Mouse (Mus musculus): ENCODE data around the gene Six4. TPM values are rescaled to one million over a fixed set of nuclear protein-coding genes. Genes with fewer than 3 reads are reported as not detected.
"Not testable (repeated sequence)": the region's sequence is repeated elsewhere in the genome, so short reads cannot be mapped to it uniquely, and the experiment has no call there.

Six4 gene
- polyA plus RNA-seq, 1 experiment from 2014 or later, result 1.6 TPM

DNA sequence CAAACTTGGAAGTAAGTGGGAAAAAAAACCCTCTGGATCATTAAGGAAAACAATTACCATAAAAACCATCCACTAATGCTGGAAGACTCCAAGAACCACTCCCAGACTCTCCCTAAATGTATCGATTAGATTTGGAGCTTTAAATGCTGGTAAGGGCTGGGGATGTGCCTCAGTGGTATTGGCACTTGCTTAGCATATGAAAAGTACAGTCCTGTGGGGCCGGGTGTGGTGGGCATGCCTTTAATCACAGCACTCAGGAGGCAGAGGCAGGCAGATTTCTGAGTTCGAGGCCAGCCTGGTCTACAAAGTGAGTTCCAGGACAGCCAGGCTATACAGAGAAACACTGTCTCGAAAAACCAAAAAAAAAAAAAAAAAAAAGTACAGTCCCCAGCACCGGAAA is 17.1 kb downstream of the Six4 start:
- ATAC-seq (replicated peaks; ENCODE audit: low FRiP score); DNase-seq (ENCODE audit: low spot score); H3K9ac ChIP-seq (ENCODE audit: low read depth, low read length); H3K36me3 ChIP-seq (ENCODE audit: control insufficient read depth, insufficient read depth, low read length); H3K4me3 ChIP-seq (ENCODE audit: low read depth, low read length); H3K27ac ChIP-seq (ENCODE audit: low read depth, low read length); H3K4me2 ChIP-seq; H3K9me3 ChIP-seq (ENCODE audit: control insufficient read depth, low read length); H3K27me3 ChIP-seq (replicated peaks; ENCODE audit: control insufficient read depth, insufficient read depth, low read length); H3K4me1 ChIP-seq (replicated peaks; ENCODE audit: control insufficient read depth, insufficient read depth, low read length): not testable (repeated sequence)
- 81% methylated on average over 5 of the region's 5 CpGs for WGBS

DNA sequence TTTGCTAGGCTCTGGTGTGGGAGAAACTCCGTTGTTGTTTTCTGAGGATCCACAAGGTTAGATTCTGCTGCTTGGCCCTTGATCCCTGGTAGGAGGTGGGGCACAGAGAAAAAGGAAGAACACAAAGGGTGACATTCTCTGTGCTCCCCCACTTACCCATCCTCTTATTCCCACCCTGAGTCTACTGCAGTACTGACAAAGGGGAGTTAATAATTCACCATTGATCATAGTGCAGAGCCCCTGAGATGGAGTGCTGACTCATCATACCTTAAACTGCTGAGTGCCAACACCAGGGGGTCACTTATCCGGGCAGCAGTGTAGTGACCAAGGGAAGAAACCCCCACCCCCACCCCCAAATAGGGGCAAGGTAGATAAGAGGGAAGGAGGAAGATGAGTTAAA is 18.7 kb downstream of the Six4 start:
- WGBS, result 40% methylated on average over 2 of the region's 2 CpGs
- H3K4me1 ChIP-seq (replicated peaks; ENCODE audit: control insufficient read depth, insufficient read depth, low read length), result no peaks in the 10 kb centered on the region
- H3K9me3 ChIP-seq (ENCODE audit: control insufficient read depth, low read length), result no peaks in the 10 kb centered on the region
- H3K9ac ChIP-seq (ENCODE audit: low read depth, low read length), result no peak overlapping the region
- no peak overlapping the region for H3K27ac ChIP-seq (ENCODE audit: low read depth, low read length)
- no peak overlapping the region for H3K4me2 ChIP-seq
- no peaks in the 10 kb centered on the region for H3K36me3 ChIP-seq (ENCODE audit: control insufficient read depth, insufficient read depth, low read length)
- ATAC-seq (replicated peaks; ENCODE audit: low FRiP score) (no peak), DNase-seq (ENCODE audit: low spot score) (no peak)
- H3K4me3 ChIP-seq (ENCODE audit: low read depth, low read length), result no peak overlapping the region
- H3K27me3 ChIP-seq (replicated peaks; ENCODE audit: control insufficient read depth, insufficient read depth, low read length), result no peaks in the 10 kb centered on the region

DNA sequence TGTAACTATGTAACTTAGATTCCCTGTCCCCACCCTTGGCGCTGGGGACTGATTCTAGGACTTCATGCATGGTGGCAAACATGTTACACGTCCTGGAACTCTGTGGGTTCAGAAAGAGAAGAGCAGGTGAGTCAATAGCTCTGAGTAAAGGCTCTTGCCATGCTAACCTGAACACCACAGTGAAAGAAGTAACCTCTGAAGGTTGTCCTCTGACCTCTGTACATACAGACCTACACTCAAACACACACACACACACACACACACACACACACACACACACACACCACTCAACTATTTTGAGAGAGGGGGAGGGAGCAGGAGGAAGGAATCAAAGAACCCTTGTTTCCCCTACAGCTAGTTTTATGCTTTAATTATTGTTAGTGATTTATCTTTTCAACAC is 19.1 kb downstream of the Six4 start:
- 73% methylated on average over 2 of the region's 2 CpGs for WGBS
- Histone ChIP-seq H3K27ac (ENCODE audit: low read depth, low read length) (no peak overlapping the region), H3K27me3 (replicated peaks; ENCODE audit: control insufficient read depth, insufficient read depth, low read length) (no peaks in the 10 kb centered on the region), H3K4me2 (no peak overlapping the region), H3K4me3 (ENCODE audit: low read depth, low read length) (no peak overlapping the region), H3K9me3 (ENCODE audit: control insufficient read depth, low read length) (no peaks in the 10 kb centered on the region), H3K4me1 (replicated peaks; ENCODE audit: control insufficient read depth, insufficient read depth, low read length) (no peaks in the 10 kb centered on the region), H3K9ac (ENCODE audit: low read depth, low read length) (no peak overlapping the region), H3K36me3 (ENCODE audit: control insufficient read depth, insufficient read depth, low read length) (no peaks in the 10 kb centered on the region)
- ATAC-seq (replicated peaks; ENCODE audit: low FRiP score), result no peak
- DNase-seq (ENCODE audit: low spot score), result no peak

DNA sequence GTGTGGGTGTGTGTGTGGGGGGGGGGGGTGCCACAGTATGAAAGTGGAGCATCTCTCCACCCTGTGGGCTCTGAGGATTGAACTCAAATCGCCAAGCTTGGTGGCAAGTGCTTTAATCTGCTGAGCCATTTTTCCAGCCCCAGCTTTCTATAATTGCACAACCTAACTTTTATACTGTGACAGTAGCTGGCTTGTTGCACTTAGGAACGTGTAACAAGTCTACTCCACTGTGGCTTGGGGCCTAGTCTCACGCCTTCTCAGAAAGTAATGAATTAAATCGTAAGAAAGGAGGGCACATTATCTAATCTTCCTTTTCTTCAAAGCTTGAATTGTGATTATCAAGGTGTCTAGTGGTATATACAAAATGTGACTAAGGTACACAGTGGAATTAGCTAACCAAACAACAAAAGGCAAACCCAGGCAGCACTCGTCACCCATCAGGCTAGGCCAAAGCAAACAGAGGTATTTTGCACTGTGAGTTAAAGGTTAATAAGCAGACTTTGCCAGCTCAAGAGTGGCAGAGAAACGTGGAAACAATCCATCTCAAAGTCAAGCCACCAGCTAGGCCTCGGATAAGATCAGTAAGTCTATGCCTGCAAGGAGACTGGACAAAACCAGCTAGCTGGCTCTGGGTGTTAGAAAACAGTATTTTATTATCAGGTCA is 22.5 kb downstream of the Six4 start:
- 67% methylated on average over 7 of the region's 7 CpGs for WGBS
- ATAC-seq (replicated peaks; ENCODE audit: low FRiP score) (no peak), DNase-seq (ENCODE audit: low spot score) (no peak)
- H3K9me3 ChIP-seq (ENCODE audit: control insufficient read depth, low read length), result no peaks in the 10 kb centered on the region
- no peak overlapping the region for H3K4me3 ChIP-seq (ENCODE audit: low read depth, low read length)
- no peaks in the 10 kb centered on the region for H3K36me3 ChIP-seq (ENCODE audit: control insufficient read depth, insufficient read depth, low read length)
- H3K9ac ChIP-seq (ENCODE audit: low read depth, low read length), result no peak overlapping the region
- no peaks in the 10 kb centered on the region for H3K27me3 ChIP-seq (replicated peaks; ENCODE audit: control insufficient read depth, insufficient read depth, low read length)
- no peak overlapping the region for H3K27ac ChIP-seq (ENCODE audit: low read depth, low read length)
- H3K4me2 ChIP-seq, result no peak overlapping the region
- H3K4me1 ChIP-seq (replicated peaks; ENCODE audit: control insufficient read depth, insufficient read depth, low read length), result no peaks in the 10 kb centered on the region

DNA sequence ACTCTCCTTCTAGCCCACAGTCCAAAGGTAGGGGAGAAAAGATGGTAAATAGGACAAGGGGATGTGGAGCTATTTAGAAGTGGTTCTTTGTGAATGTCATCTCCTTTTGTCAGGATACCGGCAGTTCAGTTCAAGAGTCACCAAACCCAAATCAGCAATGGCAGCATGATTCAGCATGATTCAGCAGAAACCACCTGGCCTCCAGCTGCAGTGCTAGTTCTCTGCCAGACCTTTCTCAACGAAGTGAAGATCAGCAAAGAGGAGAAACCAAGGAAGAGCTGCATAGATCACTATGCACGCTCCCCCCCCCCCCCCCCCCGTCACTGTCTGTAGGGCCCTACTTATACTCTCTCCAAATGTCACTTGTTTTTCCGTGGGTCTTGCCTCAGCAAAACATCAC is 24.3 kb downstream of the Six4 start:
- DNase-seq (ENCODE audit: low spot score) (no peak), ATAC-seq (replicated peaks; ENCODE audit: low FRiP score) (peak; percentile 77)
- Histone ChIP-seq H3K36me3 (ENCODE audit: control insufficient read depth, insufficient read depth, low read length) (no peaks in the 10 kb centered on the region), H3K27ac (ENCODE audit: low read depth, low read length) (no peak overlapping the region; the same call in 1 of the 2 replicates), H3K4me3 (ENCODE audit: low read depth, low read length) (no peak overlapping the region), H3K9ac (ENCODE audit: low read depth, low read length) (no peak overlapping the region), H3K27me3 (replicated peaks; ENCODE audit: control insufficient read depth, insufficient read depth, low read length) (no peaks in the 10 kb centered on the region), H3K4me1 (replicated peaks; ENCODE audit: control insufficient read depth, insufficient read depth, low read length) (no peaks in the 10 kb centered on the region), H3K9me3 (ENCODE audit: control insufficient read depth, low read length) (no peaks in the 10 kb centered on the region), H3K4me2 (no peak overlapping the region)
- WGBS, result 45% methylated on average over 5 of the region's 5 CpGs

DNA sequence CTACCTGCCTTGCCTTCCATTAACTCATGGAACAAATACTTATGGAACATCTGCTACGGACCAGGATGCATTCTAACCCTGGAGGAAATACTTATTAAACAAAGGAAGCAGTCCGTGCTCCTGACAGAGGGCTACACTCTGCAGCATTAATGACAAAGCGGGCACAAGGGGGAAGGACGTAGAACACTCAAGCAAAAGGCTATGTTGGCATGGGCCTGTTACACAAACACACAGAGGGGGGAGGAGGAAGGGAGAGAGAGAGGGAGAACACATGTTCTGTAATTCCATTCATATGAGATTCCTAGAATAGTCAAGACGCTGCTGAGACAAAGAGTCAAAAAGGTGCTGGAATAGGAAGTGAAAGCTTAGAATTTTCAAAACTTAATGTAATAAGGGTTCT is 24.8 kb downstream of the Six4 start:
- DNase-seq (ENCODE audit: low spot score) (no peak), ATAC-seq (replicated peaks; ENCODE audit: low FRiP score) (no peak)
- Histone ChIP-seq H3K27ac (ENCODE audit: low read depth, low read length) (no peak overlapping the region; the same call in 1 of the 2 replicates), H3K27me3 (replicated peaks; ENCODE audit: control insufficient read depth, insufficient read depth, low read length) (no peaks in the 10 kb centered on the region), H3K9me3 (ENCODE audit: control insufficient read depth, low read length) (no peaks in the 10 kb centered on the region), H3K4me3 (ENCODE audit: low read depth, low read length) (no peak overlapping the region), H3K36me3 (ENCODE audit: control insufficient read depth, insufficient read depth, low read length) (no peaks in the 10 kb centered on the region), H3K4me2 (no peak overlapping the region), H3K9ac (ENCODE audit: low read depth, low read length) (no peak overlapping the region), H3K4me1 (replicated peaks; ENCODE audit: control insufficient read depth, insufficient read depth, low read length) (no peaks in the 10 kb centered on the region)
- 79% methylated on average over 5 of the region's 5 CpGs for WGBS

DNA sequence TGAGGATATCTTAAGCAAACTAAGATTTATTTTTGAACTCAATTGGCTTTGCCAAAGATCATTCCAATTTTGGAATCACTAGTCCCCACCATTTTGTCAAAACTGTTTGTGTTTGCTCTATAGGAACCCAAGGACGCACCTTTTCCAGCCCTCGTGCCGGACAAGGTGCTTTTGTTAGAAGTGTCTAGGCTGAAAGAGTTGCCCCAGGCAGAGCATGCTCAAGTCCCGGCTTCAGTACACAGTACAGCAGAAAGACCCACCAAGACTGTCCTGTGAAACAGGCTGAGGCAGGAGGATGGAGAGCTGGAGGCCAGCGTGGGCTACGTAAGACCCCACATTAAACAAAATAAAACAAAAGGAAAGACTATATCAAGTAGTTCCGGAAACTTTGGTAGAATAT is 26.2 kb downstream of the Six4 start:
- Histone ChIP-seq H3K27ac (ENCODE audit: low read depth, low read length) (no peak overlapping the region), H3K4me2 (no peak overlapping the region), H3K4me1 (replicated peaks; ENCODE audit: control insufficient read depth, insufficient read depth, low read length) (no peaks in the 10 kb centered on the region), H3K36me3 (ENCODE audit: control insufficient read depth, insufficient read depth, low read length) (no peaks in the 10 kb centered on the region), H3K27me3 (replicated peaks; ENCODE audit: control insufficient read depth, insufficient read depth, low read length) (no peaks in the 10 kb centered on the region), H3K9me3 (ENCODE audit: control insufficient read depth, low read length) (no peaks in the 10 kb centered on the region), H3K4me3 (ENCODE audit: low read depth, low read length) (no peak overlapping the region), H3K9ac (ENCODE audit: low read depth, low read length) (no peak overlapping the region)
- WGBS, result 93% methylated on average over 7 of the region's 7 CpGs
- DNase-seq (ENCODE audit: low spot score), result no peak
- no peak for ATAC-seq (replicated peaks; ENCODE audit: low FRiP score)

DNA sequence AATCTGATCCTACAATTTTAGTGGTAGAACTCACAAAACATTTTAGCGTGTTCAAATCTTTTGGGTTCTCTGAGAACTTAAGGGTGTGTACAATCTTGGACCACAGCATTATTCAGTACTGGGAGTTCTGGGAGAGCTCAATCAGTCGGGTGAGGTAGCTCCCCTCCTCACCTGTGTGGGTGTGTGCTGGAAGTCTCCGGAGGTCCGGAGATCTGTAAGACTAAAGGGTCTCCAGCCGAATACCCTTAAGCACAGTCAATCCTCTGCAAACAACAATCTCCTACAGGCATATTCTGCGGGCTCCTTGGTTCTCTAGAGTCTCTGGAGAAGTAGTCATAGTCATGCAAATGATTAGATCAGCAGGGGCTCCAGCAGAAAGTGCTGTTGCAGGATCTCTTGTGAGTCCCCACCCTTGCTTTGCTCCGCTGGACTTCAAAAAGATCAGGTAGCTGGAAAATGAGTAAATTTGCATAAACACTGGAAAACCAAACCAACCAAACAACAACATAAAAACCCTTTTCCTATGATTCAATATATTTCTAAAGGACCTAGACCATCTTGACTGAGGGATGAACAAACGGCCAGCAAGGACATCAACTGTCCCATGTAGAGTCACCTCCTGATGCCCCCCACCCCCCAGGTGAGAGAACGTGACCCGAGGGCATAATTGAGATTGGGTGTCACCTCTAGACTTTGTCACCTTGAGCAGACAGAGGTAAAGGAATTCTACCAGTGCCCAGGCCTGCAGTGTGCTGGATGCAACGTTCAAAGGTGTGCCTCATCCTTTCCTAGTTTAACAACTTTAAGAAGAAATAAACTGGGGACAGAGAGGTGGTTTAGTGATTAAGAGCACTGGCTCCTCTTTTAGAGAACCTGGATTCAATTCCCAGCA is 27.3 kb downstream of the Six4 start:
- H3K9ac ChIP-seq (ENCODE audit: low read depth, low read length), result no peak overlapping the region
- H3K4me3 ChIP-seq (ENCODE audit: low read depth, low read length), result no peak overlapping the region
- H3K9me3 ChIP-seq (ENCODE audit: control insufficient read depth, low read length), result no peaks in the 10 kb centered on the region
- H3K27me3 ChIP-seq (replicated peaks; ENCODE audit: control insufficient read depth, insufficient read depth, low read length), result no peaks in the 10 kb centered on the region
- DNase-seq (ENCODE audit: low spot score) (no peak), ATAC-seq (replicated peaks; ENCODE audit: low FRiP score) (no peak)
- H3K27ac ChIP-seq (ENCODE audit: low read depth, low read length), result no peak overlapping the region
- no peaks in the 10 kb centered on the region for H3K36me3 ChIP-seq (ENCODE audit: control insufficient read depth, insufficient read depth, low read length)
- no peak overlapping the region for H3K4me2 ChIP-seq
- H3K4me1 ChIP-seq (replicated peaks; ENCODE audit: control insufficient read depth, insufficient read depth, low read length), result no peaks in the 10 kb centered on the region
- WGBS, result 33% methylated on average over 11 of the region's 11 CpGs

DNA sequence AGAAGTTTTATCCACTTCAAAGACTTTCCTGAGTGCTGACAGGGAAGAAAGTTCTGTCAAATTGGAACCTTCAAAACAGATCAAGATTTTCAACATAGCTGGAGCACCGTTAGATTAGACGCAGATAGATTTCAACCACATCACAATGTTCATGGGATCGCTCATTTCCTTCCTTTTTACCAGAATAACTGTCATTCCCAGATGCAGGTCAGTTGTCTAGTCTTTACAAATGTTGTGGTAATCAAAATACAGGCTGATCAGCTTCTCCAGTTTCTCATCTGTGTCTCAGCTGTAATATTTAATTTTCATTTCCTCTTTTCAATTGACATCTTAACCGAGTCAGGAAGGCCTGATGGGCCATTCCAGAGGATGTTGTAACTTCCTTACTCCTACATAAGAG is 29.5 kb downstream of the Six4 start:
- no peak overlapping the region for H3K27ac ChIP-seq (ENCODE audit: low read depth, low read length)
- H3K36me3 ChIP-seq (ENCODE audit: control insufficient read depth, insufficient read depth, low read length), result no peaks in the 10 kb centered on the region
- no peak overlapping the region for H3K4me2 ChIP-seq
- H3K27me3 ChIP-seq (replicated peaks; ENCODE audit: control insufficient read depth, insufficient read depth, low read length), result no peaks in the 10 kb centered on the region
- DNase-seq (ENCODE audit: low spot score), result no peak
- H3K9ac ChIP-seq (ENCODE audit: low read depth, low read length), result no peak overlapping the region
- H3K9me3 ChIP-seq (ENCODE audit: control insufficient read depth, low read length), result no peaks in the 10 kb centered on the region
- no peak overlapping the region for H3K4me3 ChIP-seq (ENCODE audit: low read depth, low read length)
- ATAC-seq (replicated peaks; ENCODE audit: low FRiP score), result no peak
- no peaks in the 10 kb centered on the region for H3K4me1 ChIP-seq (replicated peaks; ENCODE audit: control insufficient read depth, insufficient read depth, low read length)
- 65% methylated on average over 4 of the region's 4 CpGs for WGBS
